Mouse (Mus musculus) forebrain, embryonic 12.5 days (tissue): ENCODE measurements around the gene Cep170b. TPM values are rescaled to one million over a fixed set of nuclear protein-coding genes. Genes with fewer than 3 reads are reported as not detected.

Source experiments
- ATAC-seq: fragments of 200-750 bp; cut with Nextera tagmentation; 2 replicates; pipeline ENCODE4 v1.8.0; 2017; ENCODE audit warnings: moderate TSS enrichment; ENCODE audit not compliant: low FRiP score
- H3K27ac ChIP-seq: fragments of 300-500 bp; sonication (generic); 2 replicates; pipeline ENCODE4 v1.5.1; 2016; ENCODE audit warnings: mild to moderate bottlenecking
- H3K27me3 ChIP-seq: fragments of 300-500 bp; sonication (generic); 2 replicates; pipeline ENCODE4 v1.6.1; 2016; ENCODE audit warnings: mild to moderate bottlenecking
- H3K36me3 ChIP-seq: fragments of 300-500 bp; sonication (generic); replicated peaks from 2 replicates; pipeline ENCODE4 v1.6.1; 2016; ENCODE audit warnings: mild to moderate bottlenecking
- H3K4me1 ChIP-seq: fragments of 300-500 bp; sonication (generic); 2 replicates; pipeline ENCODE4 v1.6.1; 2016
- H3K4me2 ChIP-seq: fragments of 300-500 bp; sonication (generic); 2 replicates; pipeline ENCODE4 v1.6.1; 2016; ENCODE audit warnings: mild to moderate bottlenecking, moderate library complexity
- H3K4me3 ChIP-seq: fragments of 300-500 bp; sonication (generic); replicated peaks from 2 replicates; pipeline ENCODE4 v1.5.1; 2016; ENCODE audit warnings: mild to moderate bottlenecking
- H3K9ac ChIP-seq: fragments of 300-500 bp; sonication (generic); 2 replicates; pipeline ENCODE4 v1.6.1; 2016; ENCODE audit warnings: mild to moderate bottlenecking
- H3K9me3 ChIP-seq: fragments of 300-500 bp; sonication (generic); 2 replicates; pipeline ENCODE4 v1.6.1; 2016
- WGBS: fragments of 180-500 bp; shearing (Covaris S2); methylation state at CpG from one replicate; pipeline ENCODE4 v1.1.7; 2016; 5-methylcytosine and 5-hydroxymethylcytosine counted together
- polyA plus RNA-seq: library from polyadenylated mRNA; unstranded; fragments of >200 nt; fragmentation: Nextera tagmentation; extraction: Ambion mirVana; gene quantifications from 2 replicates; pipeline ENCODE4 v1.2.1, GENCODE M21; 2016

The Cep170b gene
- polyA plus RNA-seq, 1 experiment from 2014 or later: 16.3 TPM

GRCm38 (mm10) chr12:112713984-112714383 lies 6.3 kb upstream of the Cep170b start:
- H3K36me3 ChIP-seq: no peaks in the 10 kb centered on the region
- H3K4me2 ChIP-seq: no peak overlapping the region
- H3K4me3 ChIP-seq: no peak overlapping the region
- H3K9ac ChIP-seq: no peak overlapping the region
- H3K27me3 ChIP-seq: peaks cover 7% of the 10 kb centered on the region
- no peaks in the 10 kb centered on the region for H3K9me3 ChIP-seq
- ATAC-seq: no peak
- no peak overlapping the region for H3K27ac ChIP-seq
- H3K4me1 ChIP-seq: no peaks in the 10 kb centered on the region
- WGBS: 64% methylated on average over 3 of the region's 3 CpGs

GRCm38 (mm10) chr12:112717140-112717539 lies 3.1 kb upstream of the Cep170b start:
- ATAC-seq: no peak
- Histone ChIP-seq H3K4me2 (no peak overlapping the region), H3K9ac (no peak overlapping the region), H3K4me1 (peaks cover 9% of the 10 kb centered on the region), H3K9me3 (no peaks in the 10 kb centered on the region), H3K4me3 (no peak overlapping the region), H3K36me3 (no peaks in the 10 kb centered on the region), H3K27me3 (peaks cover 27% of the 10 kb centered on the region), H3K27ac (no peak overlapping the region)
- 29% methylated on average over 7 of the region's 7 CpGs for WGBS

GRCm38 (mm10) chr12:112718995-112719394 lies 1.3 kb upstream of the Cep170b start:
- no peak for ATAC-seq
- Histone ChIP-seq H3K27ac (no peak overlapping the region), H3K36me3 (no peaks in the 10 kb centered on the region), H3K4me3 (no peak overlapping the region), H3K9ac (no peak overlapping the region), H3K9me3 (no peaks in the 10 kb centered on the region), H3K27me3 (peaks cover 37% of the 10 kb centered on the region), H3K4me1 (peaks cover 24% of the 10 kb centered on the region), H3K4me2 (no peak overlapping the region)
- WGBS: 79% methylated on average over 5 of the region's 5 CpGs

- H3K4me1 ChIP-seq: peaks cover 24% of the 10 kb centered on the region
- H3K9ac ChIP-seq: no peak overlapping the region
- 35% methylated on average over 12 of the region's 12 CpGs for WGBS
- H3K4me3 ChIP-seq: peak overlapping the region; percentile 91; the same call in 1 of the 2 replicates
- ATAC-seq: no peak
- peaks cover 37% of the 10 kb centered on the region for H3K27me3 ChIP-seq
- no peak overlapping the region for H3K27ac ChIP-seq
- no peaks in the 10 kb centered on the region for H3K9me3 ChIP-seq
- peak overlapping the region; percentile 99 for H3K4me2 ChIP-seq
- no peaks in the 10 kb centered on the region for H3K36me3 ChIP-seq
These were observed 702 bp downstream of the Cep170b start for GRCm38 (mm10) chr12:112720890-112721423.

- WGBS: under 1% methylated on average over 67 of the region's 69 CpGs
- Histone ChIP-seq H3K4me3 (peak overlapping the region; percentile 91), H3K36me3 (no peaks in the 10 kb centered on the region), H3K9me3 (no peaks in the 10 kb centered on the region), H3K27me3 (peaks cover 37% of the 10 kb centered on the region), H3K4me2 (peak overlapping the region; percentile 99), H3K4me1 (peaks cover 24% of the 10 kb centered on the region), H3K27ac (peak overlapping the region; percentile 36; the same call in 1 of the 2 replicates), H3K9ac (peak overlapping the region; percentile 88)
- peak; percentile 69 for ATAC-seq
These were observed 1.4 kb downstream of the Cep170b start for GRCm38 (mm10) chr12:112721424-112722239.

- WGBS: under 1% methylated on average over 58 of the region's 75 CpGs
- Histone ChIP-seq H3K4me3 (peak overlapping the region; percentile 91), H3K9me3 (no peaks in the 10 kb centered on the region), H3K27me3 (peaks cover 37% of the 10 kb centered on the region), H3K4me1 (peaks cover 24% of the 10 kb centered on the region), H3K27ac (peak overlapping the region; percentile 36; the same call in 1 of the 2 replicates), H3K9ac (peak overlapping the region; percentile 88), H3K4me2 (peak overlapping the region; percentile 99), H3K36me3 (no peaks in the 10 kb centered on the region)
- peak; percentile 67 for ATAC-seq
These were observed 2.2 kb downstream of the Cep170b start for GRCm38 (mm10) chr12:112722240-112723027.

- 12% methylated on average over 5 of the region's 5 CpGs for WGBS
- H3K36me3 ChIP-seq: no peaks in the 10 kb centered on the region
- no peak overlapping the region for H3K27ac ChIP-seq
- no peaks in the 10 kb centered on the region for H3K9me3 ChIP-seq
- H3K4me3 ChIP-seq: peak overlapping the region; percentile 91
- peaks cover 37% of the 10 kb centered on the region for H3K27me3 ChIP-seq
- ATAC-seq: no peak
- H3K4me1 ChIP-seq: peaks cover 28% of the 10 kb centered on the region
- peak overlapping the region; percentile 88 for H3K9ac ChIP-seq
- peak overlapping the region; percentile 99 for H3K4me2 ChIP-seq
These were observed 2.7 kb downstream of the Cep170b start for GRCm38 (mm10) chr12:112723028-112723330.

GRCm38 (mm10) chr12:112723445-112723844 lies 3.2 kb downstream of the Cep170b start:
- Histone ChIP-seq H3K9ac (no peak overlapping the region), H3K4me3 (peak overlapping the region; percentile 91; the same call in 1 of the 2 replicates), H3K27ac (no peak overlapping the region), H3K4me1 (peaks cover 28% of the 10 kb centered on the region), H3K4me2 (peak overlapping the region; percentile 99), H3K27me3 (peaks cover 37% of the 10 kb centered on the region), H3K36me3 (no peaks in the 10 kb centered on the region), H3K9me3 (no peaks in the 10 kb centered on the region)
- no peak for ATAC-seq
- WGBS: 86% methylated on average over 6 of the region's 6 CpGs

GRCm38 (mm10) chr12:112724077-112724805 lies 4.0 kb downstream of the Cep170b start:
- H3K4me2 ChIP-seq: no peak overlapping the region
- peaks cover 28% of the 10 kb centered on the region for H3K4me1 ChIP-seq
- H3K4me3 ChIP-seq: no peak overlapping the region
- WGBS: 78% methylated on average over 11 of the region's 11 CpGs
- H3K9ac ChIP-seq: no peak overlapping the region
- H3K27me3 ChIP-seq: peaks cover 37% of the 10 kb centered on the region
- H3K27ac ChIP-seq: no peak overlapping the region
- no peaks in the 10 kb centered on the region for H3K36me3 ChIP-seq
- no peaks in the 10 kb centered on the region for H3K9me3 ChIP-seq
- ATAC-seq: peak; percentile 40; the same call in 1 of the 2 replicates

- Histone ChIP-seq H3K4me3 (no peak overlapping the region), H3K9ac (no peak overlapping the region), H3K27me3 (peaks cover 10% of the 10 kb centered on the region), H3K9me3 (no peaks in the 10 kb centered on the region), H3K4me1 (peaks cover 14% of the 10 kb centered on the region), H3K27ac (no peak overlapping the region), H3K4me2 (no peak overlapping the region), H3K36me3 (peaks cover 21% of the 10 kb centered on the region)
- WGBS: 77% methylated on average over 8 of the region's 8 CpGs
- no peak for ATAC-seq
These were observed 7.5 kb downstream of the Cep170b start for GRCm38 (mm10) chr12:112727801-112728200.

GRCm38 (mm10) chr12:112730808-112731207 lies 10.6 kb downstream of the Cep170b start:
- peaks cover 4% of the 10 kb centered on the region; the same call in 1 of the 2 replicates for H3K4me1 ChIP-seq
- H3K27ac ChIP-seq: no peak overlapping the region
- no peaks in the 10 kb centered on the region for H3K27me3 ChIP-seq
- no peak overlapping the region for H3K4me2 ChIP-seq
- H3K9me3 ChIP-seq: no peaks in the 10 kb centered on the region
- H3K4me3 ChIP-seq: no peak overlapping the region
- peaks cover 43% of the 10 kb centered on the region for H3K36me3 ChIP-seq
- no peak overlapping the region for H3K9ac ChIP-seq
- 86% methylated on average over 14 of the region's 14 CpGs for WGBS
- ATAC-seq: no peak

GRCm38 (mm10) chr12:112732591-112732990 lies 12.3 kb downstream of the Cep170b start:
- Histone ChIP-seq H3K9ac (no peak overlapping the region), H3K9me3 (no peaks in the 10 kb centered on the region), H3K27ac (no peak overlapping the region), H3K4me3 (no peak overlapping the region), H3K27me3 (no peaks in the 10 kb centered on the region), H3K4me2 (no peak overlapping the region), H3K36me3 (peaks cover 61% of the 10 kb centered on the region), H3K4me1 (peaks cover 2% of the 10 kb centered on the region; the same call in 1 of the 2 replicates)
- 92% methylated on average over 10 of the region's 10 CpGs for WGBS
- no peak for ATAC-seq
